Mouse (Mus musculus) bone marrow, adult 2 months (tissue): ENCODE data around the gene Pla2g3. TPM values are rescaled to one million over a fixed set of nuclear protein-coding genes. Genes with fewer than 3 reads are reported as not detected.
A peak's percentile ranks its signal among the peaks of the same experiment; 100 is the strongest.

Source experiments
- H3K27ac ChIP-seq: fragments of 200-500 bp; 2 replicates; pipeline ENCODE4 v1.5.1; 2012; ENCODE audit warnings: low read depth, mild to moderate bottlenecking, control low read depth, inconsistent platforms, low read length; ENCODE audit not compliant: control insufficient read depth, poor library complexity, insufficient read depth
- H3K4me1 ChIP-seq: fragments of 200-500 bp; 2 replicates; pipeline ENCODE4 v1.6.1; 2011; ENCODE audit warnings: low read length; ENCODE audit not compliant: control insufficient read depth, insufficient read depth
- H3K4me3 ChIP-seq: fragments of 200-500 bp; replicated peaks from 2 replicates; pipeline ENCODE3; 2011; ENCODE audit warnings: mild to moderate bottlenecking, low read depth, low read length, control low read depth; ENCODE audit not compliant: control insufficient read depth
- CTCF ChIP-seq: fragments of 200-500 bp; IDR thresholded peaks from 2 replicates; pipeline ENCODE4 v1.5.1; 2011; ENCODE audit warnings: low read length, control low read depth; ENCODE audit not compliant: control insufficient read depth, insufficient read depth
- POLR2A ChIP-seq: fragments of 200-500 bp; IDR thresholded peaks from 2 replicates; pipeline ENCODE4 v1.6.1; 2011; ENCODE audit warnings: low read depth, mild to moderate bottlenecking, control low read depth, low read length, borderline replicate concordance; ENCODE audit not compliant: control insufficient read depth
- WGBS: fragments of 180-500 bp; shearing (Covaris S2); methylation state at CpG from one replicate; pipeline ENCODE4 v1.1.7; 2018; 5-methylcytosine and 5-hydroxymethylcytosine counted together
- polyA plus RNA-seq: library from polyadenylated mRNA; stranded (reverse); fragments of >200 nt; gene quantifications from 2 replicates; pipeline ENCODE4 v1.2.4, GENCODE M21; 2011; ENCODE audit warnings: low replicate concordance; ENCODE audit not compliant: missing spikeins, insufficient read depth, insufficient read length

The Pla2g3 gene
- polyA plus RNA-seq, 1 experiment: not detected

DNA sequence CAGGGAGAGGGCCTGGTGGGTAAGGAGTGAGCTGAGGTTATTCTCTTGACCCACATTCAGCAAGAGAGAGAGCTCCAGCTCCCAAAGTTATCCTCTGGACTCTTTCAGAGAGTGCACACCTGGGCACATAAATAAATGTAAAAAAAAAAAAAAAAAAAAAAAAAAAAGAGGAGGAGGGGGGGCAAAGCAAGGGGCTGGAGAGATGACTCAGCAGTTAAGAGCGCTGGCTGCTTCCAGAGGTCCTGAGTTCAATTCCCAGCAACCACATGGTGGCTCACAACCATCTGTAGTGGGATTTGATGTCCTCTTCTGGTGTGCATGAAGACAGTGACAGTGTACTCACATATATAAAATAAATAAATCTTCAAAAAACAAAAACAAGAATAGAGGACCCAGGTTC is 9.2 kb downstream of the Pla2g3 start:
- 75% methylated on average over 1 of the region's 1 CpGs for WGBS
- H3K4me1 ChIP-seq: peaks cover 4% of the 10 kb centered on the region; the same call in 1 of the 2 replicates
- H3K27ac ChIP-seq: no peak overlapping the region
- H3K4me3 ChIP-seq: no peak overlapping the region
- TF ChIP-seq POLR2A (no peak), CTCF (no peak)

DNA sequence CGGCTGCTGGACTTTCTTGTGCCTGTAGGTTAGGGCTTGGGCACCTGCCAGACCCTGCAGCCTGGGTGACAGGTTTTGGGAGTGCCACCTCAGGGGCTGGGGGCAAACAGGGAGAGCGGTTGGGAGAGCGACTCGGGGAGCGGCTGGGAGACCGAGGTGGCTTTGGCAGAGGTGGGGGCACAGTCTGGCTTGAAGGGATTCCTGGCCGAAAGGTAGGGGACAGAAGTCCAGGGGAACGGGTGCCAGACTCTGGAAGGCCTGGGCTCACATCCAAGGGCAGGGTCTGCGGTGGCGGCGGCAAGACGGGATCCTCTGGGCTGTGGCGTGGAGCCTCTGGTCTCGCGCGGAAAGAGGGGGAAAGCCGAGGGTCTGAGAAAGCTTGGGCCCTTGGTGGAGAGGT is 14.0 kb downstream of the Pla2g3 start:
- no peaks in the 10 kb centered on the region for H3K4me1 ChIP-seq
- WGBS: 87% methylated on average over 17 of the region's 17 CpGs
- no peak overlapping the region for H3K27ac ChIP-seq
- H3K4me3 ChIP-seq: no peak overlapping the region
- TF ChIP-seq POLR2A: no peak
- no peak for TF ChIP-seq CTCF

GRCm38 (mm10) chr11:3502459-3503072 is 14.5 kb downstream of the Pla2g3 start:
- no peak for TF ChIP-seq CTCF
- TF ChIP-seq POLR2A: no peak
- Histone ChIP-seq H3K4me1 (no peaks in the 10 kb centered on the region), H3K27ac (no peak overlapping the region), H3K4me3 (no peak overlapping the region)
- WGBS: 82% methylated on average over 18 of the region's 18 CpGs

DNA sequence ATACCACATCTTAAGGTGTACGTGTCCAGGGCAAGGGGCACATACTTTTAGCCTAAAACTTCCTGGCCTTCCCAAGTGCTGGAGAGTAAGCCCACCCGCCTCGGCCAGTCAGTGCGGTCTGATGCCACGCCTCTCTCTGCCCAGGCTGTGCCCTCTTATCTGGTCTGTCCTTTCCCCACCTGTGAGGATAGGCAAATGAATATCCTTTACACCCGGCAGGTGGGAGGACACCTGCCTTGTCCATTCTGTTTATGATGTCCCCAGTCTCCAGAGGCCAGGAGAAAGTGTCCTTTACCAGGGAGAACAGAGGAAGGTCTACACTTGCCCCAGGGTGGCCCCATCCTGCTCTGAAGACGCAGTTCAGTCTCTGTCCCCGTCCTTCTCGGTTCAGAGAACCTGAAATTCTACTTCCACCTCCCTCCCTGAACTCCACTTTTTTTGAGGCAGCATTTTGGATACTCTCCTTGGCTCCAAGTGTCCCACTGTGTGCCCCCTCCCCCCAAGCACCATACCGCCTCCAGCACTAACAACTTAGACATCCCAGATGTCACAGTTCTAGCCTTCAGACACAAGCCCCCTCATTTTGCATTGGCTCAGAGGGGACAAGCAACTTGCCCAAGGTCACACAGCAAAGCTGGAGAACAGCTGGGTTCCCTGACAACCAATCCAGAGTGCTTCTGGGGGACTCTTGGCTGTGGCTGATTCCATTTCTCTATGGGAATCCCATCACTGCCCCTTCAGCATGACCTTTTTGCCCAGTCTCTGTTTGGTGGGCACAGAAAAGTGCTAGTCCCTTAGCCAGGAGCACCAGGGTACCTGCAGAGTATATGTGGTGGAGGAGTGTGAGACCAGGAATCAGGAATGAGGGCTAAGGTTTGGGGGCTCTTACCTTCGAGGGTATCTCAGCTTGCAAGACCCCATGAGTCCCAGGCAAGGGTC is 15.9 kb downstream of the Pla2g3 start:
- H3K27ac ChIP-seq: peak overlapping the region; percentile 12; the same call in 1 of the 2 replicates
- peaks cover 1% of the 10 kb centered on the region for H3K4me1 ChIP-seq
- WGBS: 72% methylated on average over 11 of the region's 11 CpGs
- TF ChIP-seq CTCF (no peak), POLR2A (no peak)
- peak overlapping the region; percentile 59 for H3K4me3 ChIP-seq

DNA sequence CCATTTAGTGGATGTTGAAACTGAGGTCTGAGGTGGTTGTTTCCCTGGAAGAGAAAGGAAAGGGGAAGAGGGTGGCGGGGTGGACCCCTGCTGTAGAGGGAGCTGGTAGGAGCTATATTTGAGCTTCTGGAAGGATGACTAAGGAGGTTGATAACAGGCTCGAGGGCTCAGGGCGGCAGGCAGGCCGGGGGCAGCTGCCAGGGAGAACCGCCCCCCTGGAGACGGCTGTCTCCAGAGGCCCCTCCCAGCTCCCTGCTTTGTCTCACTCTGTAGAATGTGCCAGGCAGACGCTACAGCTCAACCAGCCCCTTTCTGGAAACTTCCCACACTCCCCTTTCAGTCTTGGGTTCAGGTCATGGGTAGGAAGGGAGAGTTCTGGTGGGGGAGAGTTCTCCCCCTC is 20.1 kb downstream of the Pla2g3 start:
- H3K4me3 ChIP-seq: no peak overlapping the region
- H3K4me1 ChIP-seq: peaks cover 5% of the 10 kb centered on the region
- WGBS: 22% methylated on average over 7 of the region's 7 CpGs
- TF ChIP-seq CTCF: no peak
- TF ChIP-seq POLR2A: no peak
- H3K27ac ChIP-seq: no peak overlapping the region

DNA sequence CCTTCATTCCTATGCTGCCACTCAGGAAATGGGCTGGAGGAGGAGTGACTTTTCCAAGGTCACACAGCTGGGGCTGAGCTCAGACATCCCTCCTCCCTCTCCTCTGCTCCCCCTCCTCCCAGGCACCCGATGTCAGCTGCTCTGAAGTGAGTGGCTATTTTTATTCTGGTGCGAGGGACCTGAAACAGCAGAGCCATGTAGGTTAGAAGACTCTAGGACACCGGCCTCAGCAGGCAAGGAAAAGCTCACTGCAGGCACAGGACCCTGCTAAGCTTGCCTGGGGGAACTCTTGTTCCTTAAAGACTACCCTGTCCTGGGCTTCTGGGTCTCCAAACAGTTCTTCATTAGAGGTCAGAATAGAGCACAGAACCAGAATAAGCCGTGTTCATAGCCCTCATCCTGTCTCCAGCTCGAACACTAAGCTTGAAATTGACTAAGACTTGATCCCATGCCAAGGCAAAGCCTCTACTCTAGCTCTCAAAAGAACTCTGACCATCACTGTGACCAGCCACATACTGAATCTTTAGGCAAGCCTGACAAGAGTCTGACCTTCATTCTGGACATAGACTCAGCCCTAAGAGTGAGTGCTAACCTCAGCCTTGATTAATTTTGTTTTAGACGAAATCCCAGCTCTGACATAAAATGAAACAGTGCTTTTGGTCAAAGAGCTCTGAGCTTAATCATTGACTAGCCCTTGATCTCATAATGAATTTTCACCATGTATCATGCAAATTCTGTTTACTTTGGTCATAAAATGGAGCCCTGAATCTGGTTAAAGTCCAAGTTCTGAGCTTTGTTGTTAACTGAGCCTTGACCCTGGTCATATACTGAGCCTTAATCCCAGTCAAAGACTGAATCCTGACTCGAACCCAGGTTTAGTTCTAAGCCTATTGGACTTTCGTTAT is 21.3 kb downstream of the Pla2g3 start:
- TF ChIP-seq CTCF (no peak), POLR2A (no peak)
- Histone ChIP-seq H3K4me3 (no peak overlapping the region), H3K27ac (no peak overlapping the region), H3K4me1 (peaks cover 5% of the 10 kb centered on the region)
- WGBS: 52% methylated on average over 8 of the region's 8 CpGs

GRCm38 (mm10) chr11:3510321-3510720 is 22.2 kb downstream of the Pla2g3 start:
- Histone ChIP-seq H3K4me3 (no peak overlapping the region), H3K27ac (peak overlapping the region; percentile 44; the same call in 1 of the 2 replicates), H3K4me1 (peaks cover 5% of the 10 kb centered on the region)
- WGBS: 0% methylated on average over 2 of the region's 2 CpGs
- TF ChIP-seq POLR2A (no peak), CTCF (no peak)

GRCm38 (mm10) chr11:3513291-3513690 is 25.2 kb downstream of the Pla2g3 start:
- no peak overlapping the region for H3K4me3 ChIP-seq
- WGBS: 84% methylated on average over 6 of the region's 6 CpGs

More at GRCm38 (mm10) chr11:3513291-3513690, 25.2 kb downstream of the Pla2g3 start:
- TF ChIP-seq CTCF: no peak
- TF ChIP-seq POLR2A: no peak
- Histone ChIP-seq H3K4me1 (peaks cover 5% of the 10 kb centered on the region), H3K27ac (no peak overlapping the region)
